Mouse (Mus musculus): ENCODE data around the gene Ddx6. TPM values are rescaled to one million over a fixed set of nuclear protein-coding genes. Genes with fewer than 3 reads are reported as not detected.
"Not testable (repeated sequence)": the region's sequence is repeated elsewhere in the genome, so short reads cannot be mapped to it uniquely, and the experiment has no call there.

Ddx6 gene
- polyA plus RNA-seq, 1 experiment from 2014 or later, result 15.4 TPM

GRCm38 (mm10) chr9:44575095-44575494 is 29.6 kb upstream of the Ddx6 start:
- WGBS, result 89% methylated on average over 2 of the region's 2 CpGs

GRCm38 (mm10) chr9:44576046-44576445 is 28.6 kb upstream of the Ddx6 start:
- H3K4me2 ChIP-seq (ENCODE audit: low read depth, low read length); H3K27me3 ChIP-seq (ENCODE audit: control insufficient read depth, insufficient read depth, low read length); H3K27ac ChIP-seq (replicated peaks; ENCODE audit: low read depth, low read length); H3K9ac ChIP-seq (replicated peaks; ENCODE audit: low read length); H3K4me1 ChIP-seq (ENCODE audit: control insufficient read depth, insufficient read depth, low read length); DNase-seq (ENCODE audit: low spot score); H3K36me3 ChIP-seq (replicated peaks; ENCODE audit: control insufficient read depth, insufficient read depth, low read depth, low read length); H3K4me3 ChIP-seq (ENCODE audit: low read depth, low read length); ATAC-seq (replicated peaks; ENCODE audit: insufficient number of reproducible peaks, low FRiP score, low TSS enrichment, low read depth); H3K9me3 ChIP-seq (replicated peaks; ENCODE audit: control insufficient read depth, low read length): not testable (repeated sequence)
- 94% methylated on average over 7 of the region's 7 CpGs for whole genome bisulfite sequencing

More at GRCm38 (mm10) chr9:44575095-44575494, 29.6 kb upstream of the Ddx6 start:
- no peak overlapping the region for H3K4me2 ChIP-seq (ENCODE audit: low read depth, low read length)
- H3K27me3 ChIP-seq (ENCODE audit: control insufficient read depth, insufficient read depth, low read length), result no peaks in the 10 kb centered on the region
- H3K9me3 ChIP-seq (replicated peaks; ENCODE audit: control insufficient read depth, low read length), result no peaks in the 10 kb centered on the region
- H3K27ac ChIP-seq (replicated peaks; ENCODE audit: low read depth, low read length), result no peak overlapping the region
- H3K4me3 ChIP-seq (ENCODE audit: low read depth, low read length), result no peak overlapping the region
- H3K4me1 ChIP-seq (ENCODE audit: control insufficient read depth, insufficient read depth, low read length), result no peaks in the 10 kb centered on the region
- DNase-seq (ENCODE audit: low spot score) (no peak), ATAC-seq (replicated peaks; ENCODE audit: insufficient number of reproducible peaks, low FRiP score, low TSS enrichment, low read depth) (no peak)
- no peak overlapping the region for H3K9ac ChIP-seq (replicated peaks; ENCODE audit: low read length)
- no peaks in the 10 kb centered on the region for H3K36me3 ChIP-seq (replicated peaks; ENCODE audit: control insufficient read depth, insufficient read depth, low read depth, low read length)

GRCm38 (mm10) chr9:44579392-44579791 is 25.3 kb upstream of the Ddx6 start:
- no peak overlapping the region for H3K4me2 ChIP-seq (ENCODE audit: low read depth, low read length)
- WGBS, result 46% methylated on average over 6 of the region's 6 CpGs
- no peaks in the 10 kb centered on the region for H3K9me3 ChIP-seq (replicated peaks; ENCODE audit: control insufficient read depth, low read length)
- DNase-seq (ENCODE audit: low spot score) (no peak), ATAC-seq (replicated peaks; ENCODE audit: insufficient number of reproducible peaks, low FRiP score, low TSS enrichment, low read depth) (no peak)
- H3K27ac ChIP-seq (replicated peaks; ENCODE audit: low read depth, low read length), result no peak overlapping the region
- no peak overlapping the region for H3K9ac ChIP-seq (replicated peaks; ENCODE audit: low read length)
- no peaks in the 10 kb centered on the region for H3K27me3 ChIP-seq (ENCODE audit: control insufficient read depth, insufficient read depth, low read length)
- no peaks in the 10 kb centered on the region for H3K36me3 ChIP-seq (replicated peaks; ENCODE audit: control insufficient read depth, insufficient read depth, low read depth, low read length)
- H3K4me1 ChIP-seq (ENCODE audit: control insufficient read depth, insufficient read depth, low read length), result no peaks in the 10 kb centered on the region
- H3K4me3 ChIP-seq (ENCODE audit: low read depth, low read length), result no peak overlapping the region

- Histone ChIP-seq H3K4me2 (ENCODE audit: low read depth, low read length) (no peak overlapping the region), H3K36me3 (replicated peaks; ENCODE audit: control insufficient read depth, insufficient read depth, low read depth, low read length) (no peaks in the 10 kb centered on the region), H3K9ac (replicated peaks; ENCODE audit: low read length) (no peak overlapping the region), H3K4me3 (ENCODE audit: low read depth, low read length) (no peak overlapping the region), H3K9me3 (replicated peaks; ENCODE audit: control insufficient read depth, low read length) (no peaks in the 10 kb centered on the region), H3K27me3 (ENCODE audit: control insufficient read depth, insufficient read depth, low read length) (no peaks in the 10 kb centered on the region), H3K4me1 (ENCODE audit: control insufficient read depth, insufficient read depth, low read length) (no peaks in the 10 kb centered on the region), H3K27ac (replicated peaks; ENCODE audit: low read depth, low read length) (no peak overlapping the region)
- DNase-seq (ENCODE audit: low spot score) (no peak), ATAC-seq (replicated peaks; ENCODE audit: insufficient number of reproducible peaks, low FRiP score, low TSS enrichment, low read depth) (no peak)
- WGBS, result 82% methylated on average over 5 of the region's 5 CpGs
Measured at GRCm38 (mm10) chr9:44580085-44580484, 24.6 kb upstream of the Ddx6 start.

- ATAC-seq (replicated peaks; ENCODE audit: insufficient number of reproducible peaks, low FRiP score, low TSS enrichment, low read depth) (no peak), DNase-seq (ENCODE audit: low spot score) (peak; percentile 17)
- Histone ChIP-seq H3K4me2 (ENCODE audit: low read depth, low read length) (no peak overlapping the region), H3K36me3 (replicated peaks; ENCODE audit: control insufficient read depth, insufficient read depth, low read depth, low read length) (no peaks in the 10 kb centered on the region), H3K9ac (replicated peaks; ENCODE audit: low read length) (no peak overlapping the region), H3K27me3 (ENCODE audit: control insufficient read depth, insufficient read depth, low read length) (no peaks in the 10 kb centered on the region), H3K4me3 (ENCODE audit: low read depth, low read length) (no peak overlapping the region), H3K9me3 (replicated peaks; ENCODE audit: control insufficient read depth, low read length) (no peaks in the 10 kb centered on the region), H3K27ac (replicated peaks; ENCODE audit: low read depth, low read length) (no peak overlapping the region), H3K4me1 (ENCODE audit: control insufficient read depth, insufficient read depth, low read length) (no peaks in the 10 kb centered on the region)
- WGBS, result 42% methylated on average over 3 of the region's 3 CpGs
Measured at GRCm38 (mm10) chr9:44581423-44581822, 23.3 kb upstream of the Ddx6 start.

- ATAC-seq (replicated peaks; ENCODE audit: insufficient number of reproducible peaks, low FRiP score, low TSS enrichment, low read depth), result no peak
- WGBS, result 89% methylated on average over 16 of the region's 16 CpGs
Measured at GRCm38 (mm10) chr9:44582390-44582789, 22.3 kb upstream of the Ddx6 start.

GRCm38 (mm10) chr9:44586640-44587261 is 17.9 kb upstream of the Ddx6 start:
- no peak overlapping the region for H3K27ac ChIP-seq (replicated peaks; ENCODE audit: low read depth, low read length)
- no peak overlapping the region for H3K9ac ChIP-seq (replicated peaks; ENCODE audit: low read length)
- H3K27me3 ChIP-seq (ENCODE audit: control insufficient read depth, insufficient read depth, low read length), result no peaks in the 10 kb centered on the region
- no peak for ATAC-seq (replicated peaks; ENCODE audit: insufficient number of reproducible peaks, low FRiP score, low TSS enrichment, low read depth)
- no peak overlapping the region for H3K4me3 ChIP-seq (ENCODE audit: low read depth, low read length)
- H3K4me2 ChIP-seq (ENCODE audit: low read depth, low read length), result no peak overlapping the region
- H3K36me3 ChIP-seq (replicated peaks; ENCODE audit: control insufficient read depth, insufficient read depth, low read depth, low read length), result no peaks in the 10 kb centered on the region
- no peaks in the 10 kb centered on the region for H3K9me3 ChIP-seq (replicated peaks; ENCODE audit: control insufficient read depth, low read length)
- WGBS, result 66% methylated on average over 8 of the region's 8 CpGs
- no peak for DNase-seq (ENCODE audit: low spot score)
- H3K4me1 ChIP-seq (ENCODE audit: control insufficient read depth, insufficient read depth, low read length), result no peaks in the 10 kb centered on the region

More at GRCm38 (mm10) chr9:44582390-44582789, 22.3 kb upstream of the Ddx6 start:
- no peak for DNase-seq (ENCODE audit: low spot score)
- Histone ChIP-seq H3K4me2 (ENCODE audit: low read depth, low read length) (no peak overlapping the region), H3K9ac (replicated peaks; ENCODE audit: low read length) (no peak overlapping the region), H3K36me3 (replicated peaks; ENCODE audit: control insufficient read depth, insufficient read depth, low read depth, low read length) (no peaks in the 10 kb centered on the region), H3K9me3 (replicated peaks; ENCODE audit: control insufficient read depth, low read length) (no peaks in the 10 kb centered on the region), H3K27me3 (ENCODE audit: control insufficient read depth, insufficient read depth, low read length) (no peaks in the 10 kb centered on the region), H3K27ac (replicated peaks; ENCODE audit: low read depth, low read length) (no peak overlapping the region), H3K4me1 (ENCODE audit: control insufficient read depth, insufficient read depth, low read length) (no peaks in the 10 kb centered on the region), H3K4me3 (ENCODE audit: low read depth, low read length) (no peak overlapping the region)

GRCm38 (mm10) chr9:44587262-44588160 is 17.2 kb upstream of the Ddx6 start:
- WGBS, result 89% methylated on average over 9 of the region's 9 CpGs
- DNase-seq (ENCODE audit: low spot score) (no peak), ATAC-seq (replicated peaks; ENCODE audit: insufficient number of reproducible peaks, low FRiP score, low TSS enrichment, low read depth) (no peak)
- no peaks in the 10 kb centered on the region for H3K4me1 ChIP-seq (ENCODE audit: control insufficient read depth, insufficient read depth, low read length)
- no peak overlapping the region for H3K27ac ChIP-seq (replicated peaks; ENCODE audit: low read depth, low read length)
- H3K4me3 ChIP-seq (ENCODE audit: low read depth, low read length), result no peak overlapping the region
- H3K36me3 ChIP-seq (replicated peaks; ENCODE audit: control insufficient read depth, insufficient read depth, low read depth, low read length), result no peaks in the 10 kb centered on the region
- no peaks in the 10 kb centered on the region for H3K27me3 ChIP-seq (ENCODE audit: control insufficient read depth, insufficient read depth, low read length)
- H3K9me3 ChIP-seq (replicated peaks; ENCODE audit: control insufficient read depth, low read length), result no peaks in the 10 kb centered on the region
- no peak overlapping the region for H3K9ac ChIP-seq (replicated peaks; ENCODE audit: low read length)
- no peak overlapping the region for H3K4me2 ChIP-seq (ENCODE audit: low read depth, low read length)
